Mouse (Mus musculus) testis, adult 2 months (tissue): Measurements from ENCODE around the gene Timm17a. TPM values are rescaled to one million over a fixed set of nuclear protein-coding genes. Genes with fewer than 3 reads are reported as not detected.

Experiments used
- H3K27ac ChIP-seq: fragments of 200-500 bp; 2 replicates; pipeline ENCODE4 v1.5.1; 2012; ENCODE audit warnings: low read depth, low read length; ENCODE audit not compliant: control insufficient read depth, insufficient read depth
- H3K27me3 ChIP-seq: fragments of 200-500 bp; 2 replicates; pipeline ENCODE4 v1.6.1; 2012; ENCODE audit warnings: mild to moderate bottlenecking, low read length, moderate library complexity; ENCODE audit not compliant: control insufficient read depth, insufficient read depth
- H3K36me3 ChIP-seq: fragments of 200-500 bp; 2 replicates; pipeline ENCODE4 v1.6.1; 2012; ENCODE audit warnings: mild to moderate bottlenecking, low read length; ENCODE audit not compliant: control insufficient read depth, insufficient read depth
- H3K4me1 ChIP-seq: fragments of 200-500 bp; 2 replicates; pipeline ENCODE4 v1.6.1; 2012; ENCODE audit warnings: low read length; ENCODE audit not compliant: control insufficient read depth, insufficient read depth
- H3K4me3 ChIP-seq: fragments of 200-500 bp; 2 replicates; pipeline ENCODE4 v1.5.1; 2012; ENCODE audit warnings: low read depth, mild to moderate bottlenecking, low read length, moderate library complexity, mixed read lengths; ENCODE audit not compliant: control insufficient read depth
- CTCF ChIP-seq: fragments of 200-500 bp; IDR thresholded peaks from 2 replicates; pipeline ENCODE4 v1.5.1; 2012; ENCODE audit warnings: low read depth, mild to moderate bottlenecking, inconsistent platforms, low read length, moderate library complexity; ENCODE audit not compliant: control insufficient read depth, insufficient read depth, insufficient replicate concordance
- POLR2A ChIP-seq: fragments of 200-500 bp; IDR thresholded peaks from 2 replicates; pipeline ENCODE4 v1.6.1; 2012; ENCODE audit warnings: low read depth, mild to moderate bottlenecking, inconsistent platforms, low read length, moderate library complexity; ENCODE audit not compliant: control insufficient read depth
- polyA plus RNA-seq: library from polyadenylated mRNA; depleted of rRNA; stranded (reverse); fragments of >200 nt; gene quantifications from 2 replicates; pipeline ENCODE4 v1.2.3, GENCODE M21; 2012; rRNA removed

Timm17a gene
- 69.1 and 73.2 TPM in 2 replicates for polyA plus RNA-seq

GRCm38 (mm10) chr1:135313284-135314031 is at the start of gene Timm17a:
TSS of gene Timm17a (minus strand) at chr1:135313778.
- H3K4me1 ChIP-seq = peaks cover 5% of the 10 kb centered on the region
- TF ChIP-seq CTCF (no peak), POLR2A (peak; percentile 85)
- H3K27ac ChIP-seq = peak within 1 kb of the TSS; percentile 91
- no peaks in the 10 kb centered on the region for H3K27me3 ChIP-seq
- peak within 1 kb of the TSS; percentile 98 for H3K4me3 ChIP-seq
- no peaks in the 10 kb centered on the region; the same call in 1 of the 2 replicates for H3K36me3 ChIP-seq

GRCm38 (mm10) chr1:135362115-135362514 is 48.5 kb upstream of the Timm17a start:
- TF ChIP-seq POLR2A (no peak), CTCF (no peak)
- no peaks in the 10 kb centered on the region for H3K36me3 ChIP-seq
- no peak overlapping the region for H3K27ac ChIP-seq
- peaks cover 4% of the 10 kb centered on the region for H3K4me1 ChIP-seq
- no peak overlapping the region for H3K4me3 ChIP-seq
- no peaks in the 10 kb centered on the region for H3K27me3 ChIP-seq

- Histone ChIP-seq H3K4me1 (peaks cover 4% of the 10 kb centered on the region), H3K4me3 (no peak overlapping the region), H3K27me3 (no peaks in the 10 kb centered on the region), H3K27ac (no peak overlapping the region), H3K36me3 (no peaks in the 10 kb centered on the region)
- no peak for TF ChIP-seq POLR2A
- no peak for TF ChIP-seq CTCF
Observed at GRCm38 (mm10) chr1:135361491-135361890, 47.9 kb upstream of the Timm17a start.

GRCm38 (mm10) chr1:135359071-135359470 is 45.5 kb upstream of the Timm17a start:
- Histone ChIP-seq H3K36me3 (no peaks in the 10 kb centered on the region), H3K27me3 (no peaks in the 10 kb centered on the region), H3K27ac (no peak overlapping the region), H3K4me3 (no peak overlapping the region), H3K4me1 (peaks cover 4% of the 10 kb centered on the region)
- TF ChIP-seq CTCF = no peak

- no peak overlapping the region for H3K4me3 ChIP-seq
- no peaks in the 10 kb centered on the region for H3K27me3 ChIP-seq
- no peak overlapping the region for H3K27ac ChIP-seq
- H3K36me3 ChIP-seq = no peaks in the 10 kb centered on the region
- H3K4me1 ChIP-seq = peaks cover 8% of the 10 kb centered on the region
- TF ChIP-seq POLR2A (no peak), CTCF (no peak)
Observed at GRCm38 (mm10) chr1:135351953-135352352, 38.4 kb upstream of the Timm17a start.

- no peaks in the 10 kb centered on the region for H3K36me3 ChIP-seq
- H3K27ac ChIP-seq = peak overlapping the region; percentile 80
- TF ChIP-seq POLR2A (no peak), CTCF (no peak)
- H3K27me3 ChIP-seq = no peaks in the 10 kb centered on the region
- peaks cover 8% of the 10 kb centered on the region for H3K4me1 ChIP-seq
- H3K4me3 ChIP-seq = no peak overlapping the region
Observed at GRCm38 (mm10) chr1:135347498-135348169, 34.1 kb upstream of the Timm17a start.

GRCm38 (mm10) chr1:135346891-135347290 is 33.3 kb upstream of the Timm17a start:
- no peaks in the 10 kb centered on the region for H3K27me3 ChIP-seq
- H3K27ac ChIP-seq = peak overlapping the region; percentile 80
- no peak for TF ChIP-seq CTCF
- TF ChIP-seq POLR2A = no peak
- no peaks in the 10 kb centered on the region for H3K36me3 ChIP-seq
- peaks cover 8% of the 10 kb centered on the region for H3K4me1 ChIP-seq
- no peak overlapping the region for H3K4me3 ChIP-seq
